Mouse (Mus musculus): ENCODE results near the gene Ccdc78. TPM values are rescaled to one million over a fixed set of nuclear protein-coding genes. Genes with fewer than 3 reads are reported as not detected.

Ccdc78 gene
- polyA plus RNA-seq, 1 experiment from 2014 or later: 0.28 TPM

DNA sequence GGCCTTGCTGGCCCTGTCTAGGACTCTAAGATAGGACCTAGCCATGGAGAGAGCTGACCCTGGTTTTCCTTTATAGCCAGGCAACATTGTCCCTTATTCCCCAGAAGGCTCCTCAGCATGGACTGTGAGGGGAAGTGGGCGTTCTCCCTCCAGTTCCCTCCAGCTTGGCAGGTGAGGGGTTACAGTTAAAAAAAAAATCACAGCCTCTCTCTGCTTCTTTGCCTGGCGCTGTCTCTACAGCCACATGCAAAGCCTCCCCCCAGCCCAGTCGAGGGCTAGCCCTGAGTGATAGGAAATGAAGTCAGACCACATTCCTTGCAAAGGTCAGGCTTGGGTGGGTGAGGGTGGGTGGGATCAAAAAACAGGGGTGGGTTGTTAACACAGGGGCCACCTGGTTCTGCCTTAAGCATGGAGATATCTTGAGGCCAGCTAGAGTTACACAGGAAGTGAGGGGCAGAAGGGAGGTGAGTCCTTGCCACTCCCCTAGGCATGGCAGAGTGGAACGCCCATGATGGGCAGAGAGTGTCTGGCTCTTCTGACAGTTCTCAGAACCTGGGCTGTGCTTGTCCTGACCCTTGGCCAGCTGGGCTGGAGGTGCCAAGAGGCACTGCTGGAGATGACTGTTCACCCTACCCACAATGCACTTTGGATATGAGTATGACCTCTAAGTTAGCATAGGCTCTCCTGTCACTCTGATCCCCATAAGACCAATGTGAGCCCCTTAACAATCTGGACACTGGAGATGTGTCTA, 30.6 kb upstream of the Ccdc78 start:
- no peak overlapping the region for H3K9ac ChIP-seq (ENCODE audit: low read depth, low read length)
- no peak for ATAC-seq
- WGBS: 70% methylated on average over 4 of the region's 4 CpGs

DNA sequence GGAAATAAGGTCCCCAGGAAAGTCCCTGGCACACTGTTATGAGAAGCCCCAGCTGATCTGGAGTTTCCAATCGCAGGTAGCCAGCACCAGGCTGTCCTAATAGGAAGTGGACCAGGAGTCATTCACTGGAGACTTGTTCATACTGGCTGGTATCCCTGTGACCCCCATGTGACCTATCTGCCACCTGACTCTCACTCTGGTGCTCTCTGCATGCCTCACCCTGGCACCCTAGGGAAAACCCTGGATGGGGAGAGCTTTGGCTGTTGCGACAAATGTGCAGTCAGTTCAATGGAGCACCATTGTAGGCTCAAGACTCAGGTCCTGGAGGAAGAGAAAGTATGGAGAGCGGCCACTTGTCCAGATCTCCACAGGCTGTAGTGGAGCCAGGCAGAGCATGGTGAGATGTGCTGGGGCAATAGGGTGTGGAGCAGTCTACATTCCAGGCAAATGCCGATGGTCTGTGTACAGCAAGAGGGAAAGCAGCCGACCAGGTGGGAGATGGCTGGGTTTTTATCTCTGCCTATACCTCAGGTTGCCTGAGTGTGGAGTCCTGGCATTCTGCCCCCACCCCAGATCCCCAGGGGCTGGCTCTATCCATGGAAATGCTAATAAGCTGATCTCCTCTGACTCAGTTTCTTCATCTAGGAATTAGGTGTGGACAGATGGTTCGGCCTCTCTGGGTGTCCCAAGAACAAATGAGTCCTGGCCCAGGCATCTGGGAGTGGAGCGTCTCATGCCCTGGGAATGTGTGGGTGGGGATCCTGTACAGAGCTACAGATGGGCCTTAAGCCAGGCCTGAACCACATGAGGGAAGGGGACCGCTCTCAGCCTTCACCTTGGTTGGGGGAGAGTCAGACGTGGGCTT, 29.8 kb upstream of the Ccdc78 start:
- no peak overlapping the region for H3K9ac ChIP-seq (ENCODE audit: low read depth, low read length)
- no peaks in the 10 kb centered on the region for H3K36me3 ChIP-seq (ENCODE audit: control insufficient read depth, insufficient read depth, low read length)
- 81% methylated on average over 9 of the region's 9 CpGs for WGBS
- H3K4me3 ChIP-seq (ENCODE audit: low read length): no peak overlapping the region
- no peaks in the 10 kb centered on the region; the same call in 1 of the 2 replicates for H3K4me1 ChIP-seq (ENCODE audit: control insufficient read depth, insufficient read depth, low read depth, low read length)
- H3K27ac ChIP-seq (ENCODE audit: low read depth, low read length): no peak overlapping the region
- no peaks in the 10 kb centered on the region for H3K9me3 ChIP-seq (ENCODE audit: control insufficient read depth, low read length)
- ATAC-seq: no peak
- no peaks in the 10 kb centered on the region for H3K27me3 ChIP-seq (replicated peaks; ENCODE audit: control insufficient read depth, insufficient read depth, low read length)
- H3K4me2 ChIP-seq (ENCODE audit: low read length): no peak overlapping the region

More for the DNA sequence above, 30.6 kb upstream of the Ccdc78 start:
- Histone ChIP-seq H3K27me3 (replicated peaks; ENCODE audit: control insufficient read depth, insufficient read depth, low read length) (no peaks in the 10 kb centered on the region), H3K4me1 (ENCODE audit: control insufficient read depth, insufficient read depth, low read depth, low read length) (no peaks in the 10 kb centered on the region; the same call in 1 of the 2 replicates), H3K36me3 (ENCODE audit: control insufficient read depth, insufficient read depth, low read length) (no peaks in the 10 kb centered on the region), H3K9me3 (ENCODE audit: control insufficient read depth, low read length) (no peaks in the 10 kb centered on the region), H3K27ac (ENCODE audit: low read depth, low read length) (no peak overlapping the region), H3K4me3 (ENCODE audit: low read length) (no peak overlapping the region), H3K4me2 (ENCODE audit: low read length) (no peak overlapping the region)

DNA sequence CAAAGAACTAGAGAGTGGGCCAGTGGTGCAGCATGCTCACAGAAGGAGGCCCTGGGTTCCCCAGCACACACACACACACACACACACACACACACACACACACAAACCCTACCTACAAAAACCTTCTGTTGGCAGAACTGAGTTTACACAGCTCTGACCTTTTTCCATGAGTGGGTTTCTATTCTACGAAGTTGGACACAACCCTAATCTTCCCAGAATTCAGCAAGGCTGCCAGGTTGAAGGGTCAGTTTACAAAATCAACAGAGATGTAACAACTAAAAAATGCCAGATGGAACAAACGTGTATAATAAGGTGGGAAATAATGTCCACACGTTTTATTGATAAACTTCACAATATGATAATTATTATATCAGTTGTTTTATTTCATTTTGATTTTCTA, 28.7 kb upstream of the Ccdc78 start:
- Histone ChIP-seq H3K27me3 (replicated peaks; ENCODE audit: control insufficient read depth, insufficient read depth, low read length) (no peaks in the 10 kb centered on the region), H3K4me3 (ENCODE audit: low read length) (no peak overlapping the region), H3K36me3 (ENCODE audit: control insufficient read depth, insufficient read depth, low read length) (no peaks in the 10 kb centered on the region), H3K9me3 (ENCODE audit: control insufficient read depth, low read length) (no peaks in the 10 kb centered on the region), H3K9ac (ENCODE audit: low read depth, low read length) (no peak overlapping the region), H3K4me1 (ENCODE audit: control insufficient read depth, insufficient read depth, low read depth, low read length) (no peaks in the 10 kb centered on the region), H3K4me2 (ENCODE audit: low read length) (no peak overlapping the region), H3K27ac (ENCODE audit: low read depth, low read length) (no peak overlapping the region)
- ATAC-seq: no peak
- 80% methylated on average over 3 of the region's 3 CpGs for WGBS

- 80% methylated on average over 8 of the region's 8 CpGs for WGBS
- Histone ChIP-seq H3K27me3 (replicated peaks; ENCODE audit: control insufficient read depth, insufficient read depth, low read length) (no peaks in the 10 kb centered on the region), H3K9ac (ENCODE audit: low read depth, low read length) (no peak overlapping the region), H3K36me3 (ENCODE audit: control insufficient read depth, insufficient read depth, low read length) (no peaks in the 10 kb centered on the region), H3K4me1 (ENCODE audit: control insufficient read depth, insufficient read depth, low read depth, low read length) (no peaks in the 10 kb centered on the region), H3K4me3 (ENCODE audit: low read length) (no peak overlapping the region), H3K9me3 (ENCODE audit: control insufficient read depth, low read length) (no peaks in the 10 kb centered on the region), H3K27ac (ENCODE audit: low read depth, low read length) (no peak overlapping the region), H3K4me2 (ENCODE audit: low read length) (no peak overlapping the region)
- ATAC-seq: no peak
Observed at GRCm38 (mm10) chr17:25760148-25760547, 26.2 kb upstream of the Ccdc78 start.

GRCm38 (mm10) chr17:25761561-25761970, 24.8 kb upstream of the Ccdc78 start:
- Histone ChIP-seq H3K4me3 (ENCODE audit: low read length) (no peak overlapping the region), H3K9ac (ENCODE audit: low read depth, low read length) (no peak overlapping the region), H3K4me2 (ENCODE audit: low read length) (no peak overlapping the region), H3K27ac (ENCODE audit: low read depth, low read length) (no peak overlapping the region), H3K4me1 (ENCODE audit: control insufficient read depth, insufficient read depth, low read depth, low read length) (no peaks in the 10 kb centered on the region), H3K36me3 (ENCODE audit: control insufficient read depth, insufficient read depth, low read length) (no peaks in the 10 kb centered on the region), H3K27me3 (replicated peaks; ENCODE audit: control insufficient read depth, insufficient read depth, low read length) (no peaks in the 10 kb centered on the region), H3K9me3 (ENCODE audit: control insufficient read depth, low read length) (no peaks in the 10 kb centered on the region)
- no peak for ATAC-seq
- WGBS: 35% methylated on average over 4 of the region's 4 CpGs

- 37% methylated on average over 3 of the region's 3 CpGs for WGBS
- Histone ChIP-seq H3K4me1 (ENCODE audit: control insufficient read depth, insufficient read depth, low read depth, low read length) (no peaks in the 10 kb centered on the region), H3K27me3 (replicated peaks; ENCODE audit: control insufficient read depth, insufficient read depth, low read length) (no peaks in the 10 kb centered on the region; the same call in none of the 2 replicates)
Observed at GRCm38 (mm10) chr17:25762591-25762990, 23.8 kb upstream of the Ccdc78 start.

GRCm38 (mm10) chr17:25765886-25766285, 20.5 kb upstream of the Ccdc78 start:
- 28% methylated on average over 5 of the region's 5 CpGs for WGBS
- Histone ChIP-seq H3K9me3 (ENCODE audit: control insufficient read depth, low read length) (no peaks in the 10 kb centered on the region), H3K27me3 (replicated peaks; ENCODE audit: control insufficient read depth, insufficient read depth, low read length) (no peaks in the 10 kb centered on the region; the same call in none of the 2 replicates), H3K4me1 (ENCODE audit: control insufficient read depth, insufficient read depth, low read depth, low read length) (no peaks in the 10 kb centered on the region), H3K4me3 (ENCODE audit: low read length) (no peak overlapping the region), H3K9ac (ENCODE audit: low read depth, low read length) (no peak overlapping the region), H3K4me2 (ENCODE audit: low read length) (no peak overlapping the region), H3K36me3 (ENCODE audit: control insufficient read depth, insufficient read depth, low read length) (no peaks in the 10 kb centered on the region), H3K27ac (ENCODE audit: low read depth, low read length) (no peak overlapping the region)
- no peak for ATAC-seq

More at GRCm38 (mm10) chr17:25762591-25762990, 23.8 kb upstream of the Ccdc78 start:
- no peak overlapping the region for H3K4me3 ChIP-seq (ENCODE audit: low read length)
- no peak overlapping the region for H3K27ac ChIP-seq (ENCODE audit: low read depth, low read length)
- H3K36me3 ChIP-seq (ENCODE audit: control insufficient read depth, insufficient read depth, low read length): no peaks in the 10 kb centered on the region
- no peaks in the 10 kb centered on the region for H3K9me3 ChIP-seq (ENCODE audit: control insufficient read depth, low read length)
- ATAC-seq: no peak
- no peak overlapping the region for H3K9ac ChIP-seq (ENCODE audit: low read depth, low read length)
- H3K4me2 ChIP-seq (ENCODE audit: low read length): no peak overlapping the region

GRCm38 (mm10) chr17:25769331-25769730, 17.0 kb upstream of the Ccdc78 start:
- Histone ChIP-seq H3K4me3 (ENCODE audit: low read length) (no peak overlapping the region), H3K36me3 (ENCODE audit: control insufficient read depth, insufficient read depth, low read length) (no peaks in the 10 kb centered on the region), H3K4me2 (ENCODE audit: low read length) (no peak overlapping the region), H3K4me1 (ENCODE audit: control insufficient read depth, insufficient read depth, low read depth, low read length) (peaks cover 4% of the 10 kb centered on the region), H3K9me3 (ENCODE audit: control insufficient read depth, low read length) (no peaks in the 10 kb centered on the region), H3K9ac (ENCODE audit: low read depth, low read length) (no peak overlapping the region), H3K27ac (ENCODE audit: low read depth, low read length) (no peak overlapping the region), H3K27me3 (replicated peaks; ENCODE audit: control insufficient read depth, insufficient read depth, low read length) (no peaks in the 10 kb centered on the region; the same call in none of the 2 replicates)
- WGBS: 44% methylated on average over 9 of the region's 9 CpGs
- no peak for ATAC-seq

DNA sequence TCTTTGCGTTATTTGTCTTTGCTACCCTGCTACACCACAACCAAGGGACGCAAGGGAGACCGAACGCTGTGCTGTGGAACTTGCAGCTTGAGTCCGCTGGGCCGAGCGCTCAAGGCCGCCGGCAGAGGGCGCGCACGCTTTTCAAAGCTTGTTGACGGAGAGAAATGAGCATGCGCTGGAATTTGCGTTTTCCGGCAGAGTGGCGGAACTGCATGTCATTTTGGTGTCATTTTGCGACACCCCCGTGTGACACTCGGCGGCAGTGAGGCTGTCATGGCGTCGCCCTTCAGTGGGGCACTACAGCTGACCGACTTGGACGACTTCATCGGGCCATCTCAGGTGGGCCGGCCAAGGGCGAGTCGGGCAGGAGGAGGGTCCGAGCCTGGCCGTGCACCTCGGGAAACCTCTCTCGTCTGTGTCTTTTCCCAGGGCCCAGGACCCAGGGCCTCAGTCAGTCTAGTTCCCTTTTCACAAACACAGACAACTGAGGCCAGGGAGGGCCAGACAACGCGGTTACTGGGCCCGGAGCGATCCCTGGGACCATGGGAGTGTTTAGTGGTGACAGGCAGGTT, 12.7 kb upstream of the Ccdc78 start, which contains the start of gene Narfl:
Narfl (plus strand) TSS at position 228 of the 572 bp plus-strand sequence.
- peak; percentile 89 for ATAC-seq
- Histone ChIP-seq H3K27me3 (replicated peaks; ENCODE audit: control insufficient read depth, insufficient read depth, low read length) (no peaks in the 10 kb centered on the region; the same call in 1 of the 2 replicates), H3K36me3 (ENCODE audit: control insufficient read depth, insufficient read depth, low read length) (no peaks in the 10 kb centered on the region), H3K4me1 (ENCODE audit: control insufficient read depth, insufficient read depth, low read depth, low read length) (peaks cover 7% of the 10 kb centered on the region), H3K4me3 (ENCODE audit: low read length) (peak within 1 kb of the TSS; percentile 62), H3K9ac (ENCODE audit: low read depth, low read length) (peak within 1 kb of the TSS; percentile 75), H3K4me2 (ENCODE audit: low read length) (peak within 1 kb of the TSS; percentile 69), H3K27ac (ENCODE audit: low read depth, low read length) (no peak within 1 kb of the TSS), H3K9me3 (ENCODE audit: control insufficient read depth, low read length) (no peaks in the 10 kb centered on the region)
- WGBS: under 1% methylated on average over 37 of the region's 37 CpGs
